Mouse (Mus musculus) bone marrow macrophage, adult 2 months (primary cell): ENCODE measurements around the gene Plpp3.

ENCODE experiments used
- CTCF ChIP-seq: IDR thresholded peaks from 2 replicates; pipeline ENCODE4 v1.5.1; 2012; ENCODE audit warnings: low read depth, mild to moderate bottlenecking, low read length, moderate library complexity
- POLR2A ChIP-seq: IDR thresholded peaks from 2 replicates; pipeline ENCODE4 v1.6.1; 2012; ENCODE audit warnings: mild to moderate bottlenecking, low read depth, low read length, borderline replicate concordance

GRCm38 (mm10) chr4:105252044-105252443, 94.9 kb downstream of the Plpp3 start:
- no peak for TF ChIP-seq CTCF
- no peak for TF ChIP-seq POLR2A
